Mouse (Mus musculus): ENCODE measurements around the gene Ksr1.

The Ksr1 gene

GRCm38 (mm10) chr11:79145283-79146265 lies 633 bp downstream of the Ksr1 start:
- DNase-seq (ENCODE audit: low read depth): no peak

- no peak for DNase-seq (ENCODE audit: low read depth)
Observed at GRCm38 (mm10) chr11:79144741-79145140, 1.5 kb downstream of the Ksr1 start.

GRCm38 (mm10) chr11:79144043-79144591 lies 2.1 kb downstream of the Ksr1 start:
- no peak for DNase-seq (ENCODE audit: low read depth)

- DNase-seq (ENCODE audit: low read depth): no peak
Observed at GRCm38 (mm10) chr11:79143322-79143721, 2.9 kb downstream of the Ksr1 start.

GRCm38 (mm10) chr11:79142381-79142780 lies 3.8 kb downstream of the Ksr1 start:
- no peak for DNase-seq (ENCODE audit: low read depth)

GRCm38 (mm10) chr11:79141235-79142109 lies 4.7 kb downstream of the Ksr1 start:
- no peak for DNase-seq (ENCODE audit: low read depth)

GRCm38 (mm10) chr11:79140511-79140888 lies 5.7 kb downstream of the Ksr1 start:
- no peak for DNase-seq (ENCODE audit: low read depth)

GRCm38 (mm10) chr11:79139878-79140510 lies 6.2 kb downstream of the Ksr1 start:
- no peak for DNase-seq (ENCODE audit: low read depth)

GRCm38 (mm10) chr11:79138621-79139020 lies 7.6 kb downstream of the Ksr1 start:
- no peak for DNase-seq (ENCODE audit: low read depth)

- no peak for DNase-seq (ENCODE audit: low read depth)
Observed at GRCm38 (mm10) chr11:79137245-79137644, 9.0 kb downstream of the Ksr1 start.

GRCm38 (mm10) chr11:79135685-79136360 lies 10.4 kb downstream of the Ksr1 start:
- DNase-seq (ENCODE audit: low read depth): no peak

- no peak for DNase-seq (ENCODE audit: low read depth)
Observed at GRCm38 (mm10) chr11:79135105-79135503, 11.1 kb downstream of the Ksr1 start.

GRCm38 (mm10) chr11:79134416-79135104 lies 11.6 kb downstream of the Ksr1 start:
- no peak for DNase-seq (ENCODE audit: low read depth)

- no peak for DNase-seq (ENCODE audit: low read depth)
Observed at GRCm38 (mm10) chr11:79133961-79134360, 12.2 kb downstream of the Ksr1 start.

GRCm38 (mm10) chr11:79133051-79133450 lies 13.2 kb downstream of the Ksr1 start:
- no peak for DNase-seq (ENCODE audit: low read depth)

- DNase-seq (ENCODE audit: low read depth): no peak
Observed at GRCm38 (mm10) chr11:79131949-79132411, 14.2 kb downstream of the Ksr1 start.

- no peak for DNase-seq (ENCODE audit: low read depth)
Observed at GRCm38 (mm10) chr11:79129388-79130356, 16.5 kb downstream of the Ksr1 start.

GRCm38 (mm10) chr11:79128233-79128632 lies 18.0 kb downstream of the Ksr1 start:
- no peak for DNase-seq (ENCODE audit: low read depth)

GRCm38 (mm10) chr11:79126963-79127362 lies 19.2 kb downstream of the Ksr1 start:
- DNase-seq (ENCODE audit: low read depth): no peak

Data from fibroblast of lung, adult 2 months (primary cell).